Mouse (Mus musculus): Measurements from ENCODE around the gene Hsph1. TPM values are rescaled to one million over a fixed set of nuclear protein-coding genes. Genes with fewer than 3 reads are reported as not detected.

Gene Hsph1
- polyA plus RNA-seq, 2 experiments: 23.5 to 33.5 TPM

DNA sequence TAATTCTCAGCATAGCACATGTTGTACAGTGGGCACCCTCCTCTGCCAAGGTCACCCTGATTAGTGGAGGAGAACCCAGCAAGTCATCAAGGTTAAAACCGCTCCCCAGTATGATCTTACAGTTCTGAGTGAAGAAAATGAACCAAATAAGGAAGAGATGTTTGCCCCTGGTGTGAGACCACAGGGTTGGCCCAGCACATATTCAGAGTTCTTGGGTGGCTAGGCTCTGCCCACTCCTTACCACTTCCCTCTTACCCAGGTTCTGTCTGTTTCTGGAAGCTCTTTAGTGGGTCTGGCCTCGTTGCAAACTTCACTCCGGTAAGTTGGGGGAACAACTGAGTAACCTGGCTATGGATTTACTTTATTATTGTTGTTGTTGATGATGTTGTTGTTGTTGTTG, 42.0 kb downstream of the Hsph1 start:
- no peak for ATAC-seq (ENCODE audit: insufficient read depth)
- no peaks in the 10 kb centered on the region for H3K27me3 ChIP-seq (ENCODE audit: control insufficient read depth, insufficient read depth, low read length)
- no peaks in the 10 kb centered on the region for H3K36me3 ChIP-seq (replicated peaks; ENCODE audit: control insufficient read depth, insufficient read depth, low read depth)
- no peak overlapping the region for H3K27ac ChIP-seq
- no peak for DNase-seq (ENCODE audit: low read depth in 3 of 3, low spot score in 3 of 3)
- no peak overlapping the region for H3K4me2 ChIP-seq (ENCODE audit: low read depth)
- H3K9me3 ChIP-seq (ENCODE audit: control insufficient read depth, low read length): no peaks in the 10 kb centered on the region
- H3K4me1 ChIP-seq (replicated peaks; ENCODE audit: control insufficient read depth in 2 of 2, insufficient read depth in 2 of 2, low read length in 1 of 2): 0 out of 4 replicates have a peak, but pooled peaks cover 0 to 2% of the 10 kb centered on the region in 2 experiments
- TF ChIP-seq EP300 (IDR thresholded peaks at IDR 0.05; ENCODE audit: low read depth) (no peak), CTCF (IDR thresholded peaks at IDR 0.05; ENCODE audit: low read depth) (no peak)
- no peak overlapping the region for H3K9ac ChIP-seq (replicated peaks)
- WGBS (ENCODE audit: insufficient replicate concordance): 47% methylated on average over 3 of the region's 3 CpGs
- H3K4me3 ChIP-seq (ENCODE audit: insufficient read depth in 1 of 2, low read depth in 2 of 2, low read length in 2 of 2): no peak overlapping the region

DNA sequence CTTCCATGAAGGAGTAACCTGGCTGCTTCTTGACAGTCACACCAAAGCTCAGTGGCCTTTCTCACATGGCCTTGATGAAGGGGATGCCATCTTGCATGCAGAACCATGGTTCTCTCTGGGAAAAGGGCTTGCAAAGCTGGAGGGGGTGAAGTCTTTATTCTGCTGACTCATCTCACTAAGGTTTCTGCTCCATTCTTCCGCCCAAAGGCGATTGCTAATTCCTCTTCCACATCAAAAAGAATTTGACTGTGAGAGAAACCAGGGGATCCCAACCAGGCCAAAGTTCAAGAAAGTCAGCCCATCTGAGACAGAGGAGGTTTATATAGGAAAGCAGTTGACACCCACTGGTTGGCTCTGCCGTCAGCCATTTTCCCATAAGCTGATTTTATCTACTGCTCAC, 46.2 kb downstream of the Hsph1 start:
- 25% methylated on average over 3 of the region's 3 CpGs for WGBS (ENCODE audit: insufficient replicate concordance)
- no peak for DNase-seq (ENCODE audit: low read depth in 3 of 3, low spot score in 3 of 3)
- no peak overlapping the region for H3K9ac ChIP-seq (replicated peaks)
- no peak for TF ChIP-seq EP300 (IDR thresholded peaks at IDR 0.05; ENCODE audit: low read depth)
- TF ChIP-seq CTCF (IDR thresholded peaks at IDR 0.05; ENCODE audit: low read depth): no peak
- H3K36me3 ChIP-seq (replicated peaks; ENCODE audit: control insufficient read depth, insufficient read depth, low read depth): no peaks in the 10 kb centered on the region
- H3K9me3 ChIP-seq (ENCODE audit: control insufficient read depth, low read length): no peaks in the 10 kb centered on the region
- no peak overlapping the region for H3K4me2 ChIP-seq (ENCODE audit: low read depth)
- no peaks in the 10 kb centered on the region for H3K27me3 ChIP-seq (ENCODE audit: control insufficient read depth, insufficient read depth, low read length)
- ATAC-seq (ENCODE audit: insufficient read depth): no peak
- no peak overlapping the region for H3K4me3 ChIP-seq (ENCODE audit: insufficient read depth in 1 of 2, low read depth in 2 of 2, low read length in 2 of 2)
- peaks cover 0 to 15% of the 10 kb centered on the region in 2 experiments; a peak in 2 of 4 replicates for H3K4me1 ChIP-seq (replicated peaks; ENCODE audit: control insufficient read depth in 2 of 2, insufficient read depth in 2 of 2, low read length in 1 of 2)
- no peak overlapping the region for H3K27ac ChIP-seq

DNA sequence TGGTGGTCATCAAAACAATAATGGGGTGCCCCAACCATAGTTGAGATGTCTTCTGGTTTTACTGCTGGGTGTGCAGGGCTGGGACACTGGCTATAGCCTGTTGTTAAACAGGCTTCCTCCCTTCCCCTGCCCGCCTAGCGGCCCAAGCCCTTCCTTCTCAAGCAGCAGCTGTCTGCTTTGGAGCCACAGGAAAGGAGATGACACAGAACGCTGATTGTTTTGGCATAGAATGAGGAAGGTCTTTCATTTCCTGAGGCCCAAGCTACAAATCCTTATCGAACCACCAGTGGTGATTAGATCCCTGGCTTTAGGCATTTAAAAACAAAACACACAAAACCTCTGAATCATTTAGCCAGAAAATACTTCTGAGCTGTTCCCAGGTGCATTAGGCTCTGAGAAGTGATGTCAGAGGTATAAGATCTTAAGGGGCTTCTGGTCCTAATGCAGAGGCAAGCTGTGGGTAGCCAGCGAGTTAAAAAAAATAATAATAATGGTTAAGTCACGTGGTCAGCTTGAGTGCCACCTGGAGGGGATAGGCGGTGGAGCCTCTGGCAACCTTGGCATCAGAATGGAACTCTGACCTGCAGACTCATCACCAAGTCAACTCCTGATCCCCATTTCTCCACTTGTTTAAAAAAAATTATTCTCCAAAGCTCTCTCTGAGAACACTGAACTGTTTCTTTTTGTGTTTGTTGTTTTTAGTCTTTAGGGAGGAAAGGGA, 47.2 kb downstream of the Hsph1 start:
- ATAC-seq (ENCODE audit: insufficient read depth): no peak
- H3K36me3 ChIP-seq (replicated peaks; ENCODE audit: control insufficient read depth, insufficient read depth, low read depth): no peaks in the 10 kb centered on the region
- no peak overlapping the region for H3K9ac ChIP-seq (replicated peaks)
- H3K4me2 ChIP-seq (ENCODE audit: low read depth): no peak overlapping the region
- TF ChIP-seq CTCF (IDR thresholded peaks at IDR 0.05; ENCODE audit: low read depth): no peak
- TF ChIP-seq EP300 (IDR thresholded peaks at IDR 0.05; ENCODE audit: low read depth): no peak
- WGBS (ENCODE audit: insufficient replicate concordance): 17% methylated on average over 7 of the region's 7 CpGs
- no peak overlapping the region for H3K4me3 ChIP-seq (ENCODE audit: insufficient read depth in 1 of 2, low read depth in 2 of 2, low read length in 2 of 2)
- peaks cover 0 to 17% of the 10 kb centered on the region in 2 experiments; a peak in 2 of 4 replicates for H3K4me1 ChIP-seq (replicated peaks; ENCODE audit: control insufficient read depth in 2 of 2, insufficient read depth in 2 of 2, low read length in 1 of 2)
- H3K27me3 ChIP-seq (ENCODE audit: control insufficient read depth, insufficient read depth, low read length): no peaks in the 10 kb centered on the region
- H3K27ac ChIP-seq: no peak overlapping the region
- no peak for DNase-seq (ENCODE audit: low read depth in 3 of 3, low spot score in 3 of 3)
- no peaks in the 10 kb centered on the region for H3K9me3 ChIP-seq (ENCODE audit: control insufficient read depth, low read length)

DNA sequence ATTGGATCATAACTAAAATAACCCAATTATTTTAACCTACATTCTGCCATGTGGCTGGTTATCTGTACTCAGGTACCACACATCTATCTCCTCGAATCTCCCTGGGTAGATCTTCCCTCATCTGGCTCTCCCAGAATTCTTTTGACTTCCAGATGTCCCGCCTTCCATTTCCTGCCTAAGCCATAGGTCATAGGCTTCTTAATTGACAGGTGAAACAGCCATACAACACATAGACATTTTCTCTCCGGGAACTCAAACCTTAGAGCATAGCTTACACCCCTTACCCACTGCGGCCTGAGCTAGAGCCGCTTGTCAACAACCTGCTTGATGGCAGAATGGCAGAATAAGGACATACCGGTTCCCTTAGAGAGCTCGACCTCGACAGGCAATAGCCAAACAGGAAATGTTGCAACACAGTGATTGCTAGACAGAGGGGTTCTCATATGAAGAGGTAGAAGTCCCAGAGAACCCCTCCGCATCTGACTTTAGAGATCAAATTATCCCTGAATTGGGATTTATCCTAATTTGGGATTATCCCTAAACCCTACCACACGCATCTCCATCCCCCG, 48.8 kb downstream of the Hsph1 start:
- H3K9me3 ChIP-seq (ENCODE audit: control insufficient read depth, low read length): no peaks in the 10 kb centered on the region
- no peaks in the 10 kb centered on the region for H3K27me3 ChIP-seq (ENCODE audit: control insufficient read depth, insufficient read depth, low read length)
- H3K36me3 ChIP-seq (replicated peaks; ENCODE audit: control insufficient read depth, insufficient read depth, low read depth): no peaks in the 10 kb centered on the region
- no peak overlapping the region for H3K4me3 ChIP-seq (ENCODE audit: insufficient read depth in 1 of 2, low read depth in 2 of 2, low read length in 2 of 2)
- no peak overlapping the region for H3K4me2 ChIP-seq (ENCODE audit: low read depth)
- DNase-seq (ENCODE audit: low read depth in 3 of 3, low spot score in 3 of 3) (no peak), ATAC-seq (ENCODE audit: insufficient read depth) (no peak)
- TF ChIP-seq CTCF (IDR thresholded peaks at IDR 0.05; ENCODE audit: low read depth) (no peak), EP300 (IDR thresholded peaks at IDR 0.05; ENCODE audit: low read depth) (no peak)
- peaks cover 0 to 17% of the 10 kb centered on the region in 2 experiments; a peak in 2 of 4 replicates for H3K4me1 ChIP-seq (replicated peaks; ENCODE audit: control insufficient read depth in 2 of 2, insufficient read depth in 2 of 2, low read length in 1 of 2)
- 37% methylated on average over 11 of the region's 11 CpGs for WGBS (ENCODE audit: insufficient replicate concordance)
- no peak overlapping the region for H3K9ac ChIP-seq (replicated peaks)
- no peak overlapping the region for H3K27ac ChIP-seq

DNA sequence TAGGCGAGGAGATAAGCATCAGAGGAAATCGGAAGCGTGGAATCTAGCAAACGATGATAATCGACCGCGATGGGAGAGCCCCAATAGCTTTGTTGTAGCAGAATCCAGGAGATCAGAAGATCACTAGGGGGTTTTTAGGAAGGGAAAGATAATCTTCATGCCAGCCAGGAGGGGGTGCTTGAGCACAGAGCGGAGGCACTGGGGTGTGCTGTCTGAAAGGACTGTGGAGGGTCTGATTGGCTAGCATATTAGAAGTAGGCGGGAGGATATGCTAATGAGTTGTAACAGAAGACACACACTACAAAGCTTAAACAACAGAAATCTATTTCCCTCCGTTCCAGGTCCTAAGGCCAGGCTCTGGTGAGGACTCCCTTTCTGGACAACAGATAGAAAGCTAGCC, 50.3 kb downstream of the Hsph1 start:
- no peak overlapping the region for H3K9ac ChIP-seq (replicated peaks)
- H3K36me3 ChIP-seq (replicated peaks; ENCODE audit: control insufficient read depth, insufficient read depth, low read depth): no peaks in the 10 kb centered on the region
- H3K4me3 ChIP-seq (ENCODE audit: insufficient read depth in 1 of 2, low read depth in 2 of 2, low read length in 2 of 2): no peak overlapping the region
- ATAC-seq (ENCODE audit: insufficient read depth) (no peak), DNase-seq (ENCODE audit: low read depth in 3 of 3, low spot score in 3 of 3) (no peak)
- no peak overlapping the region for H3K4me2 ChIP-seq (ENCODE audit: low read depth)
- TF ChIP-seq CTCF (IDR thresholded peaks at IDR 0.05; ENCODE audit: low read depth) (0 out of 2 replicates have a peak, but pooled peaks have one; percentile 16), EP300 (IDR thresholded peaks at IDR 0.05; ENCODE audit: low read depth) (no peak)
- H3K27me3 ChIP-seq (ENCODE audit: control insufficient read depth, insufficient read depth, low read length): no peaks in the 10 kb centered on the region
- no peaks in the 10 kb centered on the region for H3K9me3 ChIP-seq (ENCODE audit: control insufficient read depth, low read length)
- 58% methylated on average over 10 of the region's 10 CpGs for WGBS (ENCODE audit: insufficient replicate concordance)
- no peak overlapping the region for H3K27ac ChIP-seq
- peaks cover 0 to 17% of the 10 kb centered on the region in 2 experiments; a peak in 2 of 4 replicates for H3K4me1 ChIP-seq (replicated peaks; ENCODE audit: control insufficient read depth in 2 of 2, insufficient read depth in 2 of 2, low read length in 1 of 2)

All from liver, embryonic 14.5 days (tissue).